Mouse (Mus musculus) cortical plate, adult 2 months (tissue): ENCODE results near the gene Atf7ip.

Experiments
- CTCF ChIP-seq: fragments of 200-500 bp; IDR thresholded peaks from 2 replicates; pipeline ENCODE4 v1.5.1; 2011; ENCODE audit warnings: mild to moderate bottlenecking, control low read depth, low read length; ENCODE audit not compliant: insufficient read depth; ENCODE audit errors: extremely low read depth
- POLR2A ChIP-seq: fragments of 200-500 bp; IDR thresholded peaks from 2 replicates; pipeline ENCODE4 v1.6.1; 2011; ENCODE audit warnings: mild to moderate bottlenecking, low read length, control low read depth; ENCODE audit not compliant: insufficient read depth; ENCODE audit errors: extremely low read depth

DNA sequence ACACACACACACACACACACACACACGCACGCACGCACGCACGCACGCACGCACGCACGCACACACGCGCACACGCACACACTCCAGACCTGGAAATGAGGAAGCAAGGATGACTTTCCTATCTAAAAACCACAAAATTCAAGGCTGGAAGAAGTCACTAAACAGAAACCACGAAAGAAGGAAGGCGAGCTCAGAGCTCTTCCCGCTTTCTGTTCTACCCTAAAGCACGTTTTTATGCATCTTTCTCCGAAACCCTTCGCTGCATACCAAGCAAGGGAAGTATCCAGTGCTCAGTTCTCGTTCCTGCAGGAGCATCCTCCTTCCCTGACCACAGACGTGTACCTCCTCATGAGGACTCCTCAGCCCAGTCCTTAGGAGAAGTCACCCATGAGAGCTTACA is 148.5 kb downstream of the Atf7ip start:
- TF ChIP-seq POLR2A: no peak
- TF ChIP-seq CTCF: no peak
